ENCODE assay signal across 12 mouse cellular contexts in genomic region chr11:57672995-57673394, GRCm38 (mm10). TPM values are rescaled to one million over a fixed set of nuclear protein-coding genes. Genes with fewer than 3 reads are reported as not detected.
DNase-seq lines count a peak whose midpoint lies in the region; ATAC-seq and TF ChIP-seq lines count a peak whose summit lies in the region.
"Had no signal": no experiment of that assay in that cellular context is flagged by ENCODE, and none has a peak within 500 bp of the region (broad histone marks: within the 10 kb centered on the region; RNA-seq: fewer than 3 reads in every experiment).

No protein-coding gene starts in this region.

- peaks cover 37% of the 10 kb centered on the region for H3K4me1 ChIP-seq in spleen, adult 2 months (ENCODE audit: control insufficient read depth, insufficient read depth, insufficient read length)

- intact Hi-C loops in left cerebral cortex, postnatal 4 days (cut with DNase I) = no loop called here
- intact Hi-C loops in left cerebral cortex, postnatal 10 days (cut with DNase I) = no loop called here

- no peak for TF ChIP-seq CTCF in spleen, adult 2 months (IDR thresholded peaks at IDR 0.05; ENCODE audit: extremely low read depth, insufficient read depth, insufficient read length, insufficient replicate concordance)

- peak; percentile 60 to 61 for DNase-seq in cerebellum, postnatal 14 days
- no peak for DNase-seq in cerebellum, adult 11-12 months
- peak in 1 of 2 experiments; percentile 36 for DNase-seq in spleen, adult 2 months (ENCODE audit: low read depth in 1 of 2, low spot score in 2 of 2)
- no peak for DNase-seq in spleen, postnatal 4 days (ENCODE audit: low spot score in 2 of 2)
- DNase-seq in left cerebral cortex, postnatal 4 days = no peak
- no peak for DNase-seq in urinary bladder, postnatal 4 days (ENCODE audit: low spot score in 2 of 2)
- no peak for DNase-seq in left cerebral cortex, postnatal 10 days (ENCODE audit: extremely low spot score in 1 of 2, low spot score in 2 of 2)
- DNase-seq: embryo, embryonic 11 days; lung, postnatal 4 days; retina, postnatal 1 day had no signal

- no peaks in the 10 kb centered on the region for H3K27me3 ChIP-seq in spleen, adult 2 months (ENCODE audit: control insufficient read depth, insufficient read depth, low read length)

- no peak for TF ChIP-seq POLR2A in spleen, adult 2 months (IDR thresholded peaks at IDR 0.05; ENCODE audit: low read depth, low read length)

- H3K4me3 ChIP-seq in spleen, adult 2 months (ENCODE audit: extremely low read depth, insufficient read depth, insufficient read length) = no peak overlapping the region

- no peaks in the 10 kb centered on the region for H3K36me3 ChIP-seq in spleen, adult 2 months (ENCODE audit: control insufficient read depth, insufficient read depth, low read length)

- WGBS in spleen, adult 2 months = 66% methylated on average over 9 of the region's 9 CpGs

- 0 out of 2 replicates have a peak, but pooled peaks have one; percentile 11 for ATAC-seq in neutrophil, adult 5-6 weeks (ENCODE audit: extremely low read depth, insufficient number of reproducible peaks, low FRiP score, poor library complexity, severe bottlenecking)
- ATAC-seq: forebrain, embryonic 16.5 days had no signal

- peak overlapping the region; percentile 60 for H3K27ac ChIP-seq in spleen, adult 2 months (ENCODE audit: insufficient read depth, low read length)

RNA-seq across cellular contexts. Expression of gene Galnt10, which starts 27.8 kb away (rescaled TPM):
- 19.2 and 19.4 TPM in 2 replicates for polyA plus RNA-seq in spleen, adult 2 months (2012; rRNA removed)
- 18.2 and 21.2 TPM in 2 replicates for total RNA-seq in neutrophil, adult 5-6 weeks (2017)
- total RNA-seq in left cerebral cortex, postnatal 4 days (2021) = 10 to 100 TPM; 11.7 to 12.4 TPM
- total RNA-seq in left cerebral cortex, postnatal 10 days (2021) = 10 to 100 TPM in 1 of 2 experiments, 1 to 10 TPM in 1; 9.0 to 11.1 TPM

Comparison
In these comparisons a context has a peak if more than half of its experiments do, and no peak if none do; other contexts are left out.
1. DNase-seq: peak in cerebellum, postnatal 14 days (2 of 2); none in cerebellum, adult 11-12 months (single experiment), spleen, postnatal 4 days (0 of 2), left cerebral cortex, postnatal 4 days (single experiment), urinary bladder, postnatal 4 days (0 of 2) and left cerebral cortex, postnatal 10 days (0 of 2).